Mouse (Mus musculus) large intestine, adult 2 months (tissue): ENCODE measurements around the gene Hdac5. TPM values are rescaled to one million over a fixed set of nuclear protein-coding genes. Genes with fewer than 3 reads are reported as not detected.

Experiments
- DNase-seq: peaks from one replicate; pipeline ENCODE4 v3.0.0-alpha.2; 2012; ENCODE audit warnings: low read depth, low spot score
- WGBS: fragments of 180-500 bp; shearing (Covaris S2); methylation state at CpG from one replicate; pipeline ENCODE4 v1.1.7; 2018; 5-methylcytosine and 5-hydroxymethylcytosine counted together
- polyA plus RNA-seq: library from polyadenylated mRNA; depleted of rRNA; stranded (reverse); fragments of >200 nt; gene quantifications from 2 replicates; pipeline ENCODE4 v1.2.3, GENCODE M21; 2012; rRNA removed

Hdac5 gene
- polyA plus RNA-seq, 1 experiment, result 30.3 TPM

GRCm38 (mm10) chr11:102145471-102146001 is 84.4 kb downstream of the Hdac5 start, which contains the start of gene Nags:
Gene Nags, plus strand, starts transcription at chr11:102145513.
- no peak for DNase-seq
- WGBS, result under 1% methylated on average over 50 of the region's 50 CpGs

- 22% methylated on average over 13 of the region's 13 CpGs for WGBS
- no peak for DNase-seq
Measured at GRCm38 (mm10) chr11:102144957-102145470, 85.0 kb downstream of the Hdac5 start.

Other genes starting within 250 kb of the Hdac5 start
- gene Cfap97d1, start 245.9 kb downstream of the Hdac5 start, polyA plus RNA-seq, result not detected in 2 replicates
- 19.2 and 32.9 TPM in 2 replicates for gene Dusp3, start 243.2 kb downstream of the Hdac5 start, polyA plus RNA-seq
- 2.4 and 2.9 TPM in 2 replicates for gene Mpp3, start 201.7 kb downstream of the Hdac5 start, polyA plus RNA-seq
- gene Cd300lg, start 188.7 kb downstream of the Hdac5 start, polyA plus RNA-seq, result 4.0 and 6.0 TPM in 2 replicates
- 1.8 and 2.1 TPM in 2 replicates for gene Mpp2, start 141.7 kb downstream of the Hdac5 start, polyA plus RNA-seq
- 2.7 TPM in 1 of 2 replicates, not detected in the other for gene Ppy, start 128.8 kb downstream of the Hdac5 start, polyA plus RNA-seq
- gene Pyy, start 122.3 kb downstream of the Hdac5 start, polyA plus RNA-seq, result 224 and 536 TPM in 2 replicates
- gene Nags, start 84.7 kb downstream of the Hdac5 start, polyA plus RNA-seq, result 48.7 and 73.1 TPM in 2 replicates
- 15.9 and 16.7 TPM in 2 replicates for gene Tmem101, start 73.8 kb downstream of the Hdac5 start, polyA plus RNA-seq
- 33.9 and 45.9 TPM in 2 replicates for gene Lsm12, start 44.9 kb downstream of the Hdac5 start, polyA plus RNA-seq
- gene G6pc3, start 40.5 kb downstream of the Hdac5 start, polyA plus RNA-seq, result 72.0 and 72.6 TPM in 2 replicates
- gene BC030867, start 18.7 kb upstream of the Hdac5 start, polyA plus RNA-seq, result 7.2 and 9.3 TPM in 2 replicates
- gene Asb16, start 38.6 kb upstream of the Hdac5 start, polyA plus RNA-seq, result 0.47 and 0.55 TPM in 2 replicates
- gene Tmub2, start 54.8 kb upstream of the Hdac5 start, polyA plus RNA-seq, result 54.5 and 65.4 TPM in 2 replicates
- 32.7 and 33.6 TPM in 2 replicates for gene Atxn7l3, start 66.5 kb upstream of the Hdac5 start, polyA plus RNA-seq
- gene Ubtf, start 89.6 kb upstream of the Hdac5 start, polyA plus RNA-seq, result 22.0 and 22.5 TPM in 2 replicates
- gene Slc4a1, start 136.0 kb upstream of the Hdac5 start, polyA plus RNA-seq, result 0.01 and 0.10 TPM in 2 replicates
- 4.3 and 4.6 TPM in 2 replicates for gene Rundc3a, start 163.2 kb upstream of the Hdac5 start, polyA plus RNA-seq
- gene Slc25a39, start 177.8 kb upstream of the Hdac5 start, polyA plus RNA-seq, result 332 and 343 TPM in 2 replicates
- 110 and 122 TPM in 2 replicates for gene Grn, start 200.1 kb upstream of the Hdac5 start, polyA plus RNA-seq
- gene Fam171a2, start 217.5 kb upstream of the Hdac5 start, polyA plus RNA-seq, result 2.1 and 3.9 TPM in 2 replicates
- gene Itga2b, start 240.0 kb upstream of the Hdac5 start, polyA plus RNA-seq, result 1.9 and 3.4 TPM in 2 replicates